Mouse (Mus musculus) right cerebral cortex, postnatal 25 days (tissue): ENCODE measurements around the gene Adgrl2.

Experiments
- DNase-seq: peaks from one replicate; pipeline ENCODE4 v3.0.0; 2022

The Adgrl2 gene

GRCm38 (mm10) chr3:148818414-148819105 is 171.8 kb downstream of the Adgrl2 start:
- no peak for DNase-seq

- no peak for DNase-seq
These were observed 172.9 kb downstream of the Adgrl2 start for GRCm38 (mm10) chr3:148817491-148817890.

DNA sequence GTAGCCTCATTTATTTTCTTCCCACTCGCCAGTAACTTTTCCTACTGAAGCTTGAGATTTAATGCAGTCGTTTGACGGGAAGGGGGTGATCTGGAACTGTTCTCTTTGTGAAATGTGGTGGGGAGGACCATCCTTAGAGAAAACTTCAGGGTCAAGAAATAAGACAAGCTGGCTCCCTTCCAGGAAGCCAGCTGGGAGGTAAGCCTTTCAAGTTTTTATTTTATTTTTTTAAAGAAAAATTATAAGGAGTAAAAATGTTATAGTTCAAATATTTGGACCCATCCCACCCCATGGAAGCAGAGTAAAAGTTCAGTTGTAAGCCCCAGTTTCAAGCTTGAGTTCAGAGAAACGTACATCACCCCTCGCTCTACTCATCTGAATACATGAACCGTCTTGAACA is 177.2 kb downstream of the Adgrl2 start:
- no peak for DNase-seq

DNA sequence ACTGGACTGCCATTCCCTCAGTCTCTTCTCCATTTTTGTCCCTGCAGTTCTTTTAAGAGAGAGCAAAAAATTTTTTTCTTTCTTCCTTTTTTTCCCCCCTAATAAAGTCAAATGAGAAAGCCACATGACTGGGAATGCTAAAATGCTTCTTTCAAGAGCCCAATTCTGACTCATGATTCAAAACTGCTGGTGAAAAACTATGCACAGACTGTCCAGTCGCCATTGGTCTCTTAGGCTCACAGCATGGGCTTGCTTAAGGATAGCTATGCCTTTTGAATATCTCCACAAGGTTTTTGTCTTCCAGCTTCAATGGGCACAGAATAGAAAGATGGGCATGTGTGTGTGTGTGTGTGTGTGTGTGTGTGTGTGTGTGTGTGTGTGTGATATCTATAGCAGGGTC is 178.3 kb downstream of the Adgrl2 start:
- no peak for DNase-seq

DNA sequence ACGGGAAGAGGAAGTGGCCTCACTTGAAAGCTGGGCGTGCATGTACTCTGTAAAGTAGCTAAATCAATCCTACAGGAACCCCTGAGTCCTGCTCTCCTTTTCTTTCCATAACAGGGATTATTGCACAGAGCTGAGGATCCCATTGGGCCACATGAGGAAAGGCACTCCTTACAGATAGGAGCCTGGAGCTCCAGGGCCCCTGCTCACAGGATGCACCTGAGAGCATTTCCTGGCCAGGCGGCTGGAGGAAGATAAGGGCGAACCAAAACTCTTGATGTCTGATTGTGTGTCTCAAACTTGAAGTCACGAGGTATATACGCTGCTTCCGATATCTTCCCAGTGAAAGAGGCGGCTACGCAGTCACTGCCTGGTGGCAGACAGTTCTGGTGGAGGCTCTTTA is 183.4 kb downstream of the Adgrl2 start:
- DNase-seq = no peak

DNA sequence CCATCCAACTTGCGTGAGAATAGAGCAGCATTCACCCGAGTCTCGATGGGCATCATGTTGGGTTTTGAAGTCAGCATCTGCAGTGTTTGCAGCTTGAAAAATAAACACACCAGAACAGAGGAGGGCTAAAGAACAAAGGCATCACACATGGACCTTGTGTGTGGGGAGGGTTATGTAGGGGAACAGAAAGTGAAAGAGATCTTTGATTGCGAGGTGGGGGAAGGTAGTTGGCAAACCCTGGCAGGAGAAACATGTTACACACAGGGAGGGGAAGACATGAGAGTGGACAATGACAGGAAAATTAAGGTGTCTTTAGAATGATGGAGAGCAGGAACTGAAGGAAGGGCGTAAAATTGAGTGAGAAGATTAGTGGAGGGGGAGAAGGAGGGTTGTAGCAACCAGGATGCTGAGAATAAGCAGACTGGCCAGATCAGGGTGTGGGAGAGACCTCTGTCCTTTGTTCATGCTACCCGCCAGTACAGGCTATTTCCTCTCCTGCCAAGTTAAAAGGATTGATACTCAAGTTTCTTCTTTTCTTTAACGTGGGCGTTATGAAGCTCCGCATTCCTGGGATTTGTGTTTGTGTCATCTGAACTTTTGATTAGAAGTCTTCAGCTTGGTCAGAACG is 197.0 kb downstream of the Adgrl2 start:
- no peak for DNase-seq

DNA sequence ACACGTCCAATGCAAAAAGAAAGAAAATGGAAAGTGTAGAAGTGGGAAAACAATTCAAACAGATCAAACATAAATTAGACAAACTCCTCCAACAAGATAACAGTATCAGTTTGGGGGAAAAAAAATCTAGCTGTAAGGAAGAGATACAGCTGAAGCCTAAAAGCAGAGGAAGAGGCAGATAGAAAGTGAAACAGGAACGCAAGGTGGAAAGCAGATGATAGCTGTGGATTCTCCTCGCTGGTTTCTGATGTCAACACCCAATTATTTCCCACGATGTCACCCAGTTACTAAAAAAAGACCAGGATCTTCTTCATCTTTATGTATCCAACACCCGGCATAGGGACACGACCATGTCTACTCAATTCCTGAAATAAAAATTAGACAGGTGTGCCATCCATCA is 220.0 kb downstream of the Adgrl2 start:
- no peak for DNase-seq
